Mouse (Mus musculus): ENCODE measurements at regions not wholly inside any gene's neighbourhood (a gene's known extent, or its start where the extent isn't known, plus 50 kb on each side); places are given as distances from the start of the nearest gene placed in this dataset.

- TF ChIP-seq CTCF (IDR thresholded peaks at IDR 0.05; ENCODE audit: low read depth, low read length) (no peak), POLR2A (IDR thresholded peaks at IDR 0.05; ENCODE audit: extremely low read depth, insufficient read depth, low read length) (no peak)
These were observed 214.3 kb upstream of the F930015N05Rik start for GRCm38 (mm10) chr11:64650571-64651282.
